Mouse (Mus musculus) erythroblast, embryonic 14.5 days (primary cell): ENCODE results near the gene Adamts2. TPM values are rescaled to one million over a fixed set of nuclear protein-coding genes. Genes with fewer than 3 reads are reported as not detected.

ENCODE experiments used
- H3K27me3 ChIP-seq: 2 replicates; pipeline ENCODE4 v1.6.1; 2012; ENCODE audit warnings: inconsistent platforms; ENCODE audit not compliant: control insufficient read depth
- H3K36me3 ChIP-seq: 2 replicates; pipeline ENCODE4 v1.6.1; 2012; ENCODE audit warnings: mild to moderate bottlenecking, inconsistent platforms; ENCODE audit not compliant: control insufficient read depth
- H3K4me1 ChIP-seq: 2 replicates; pipeline ENCODE4 v1.6.1; 2012; ENCODE audit warnings: inconsistent platforms; ENCODE audit not compliant: control insufficient read depth
- H3K4me3 ChIP-seq: replicated peaks from 2 replicates; pipeline ENCODE3; 2012; ENCODE audit warnings: moderate library complexity, mild to moderate bottlenecking, inconsistent platforms
- H3K9me3 ChIP-seq: 2 replicates; pipeline ENCODE4 v1.6.1; 2012; ENCODE audit warnings: low read length, inconsistent platforms, mixed read lengths; ENCODE audit not compliant: control insufficient read depth
- GATA1 ChIP-seq: IDR thresholded peaks from 2 replicates; pipeline ENCODE4 v1.6.1; 2012; ENCODE audit warnings: low read length, inconsistent platforms, mixed read lengths
- TAL1 ChIP-seq: IDR thresholded peaks from 3 replicates; pipeline ENCODE4 v1.6.1; 2012; ENCODE audit warnings: low read length, inconsistent platforms, mixed read lengths
- polyA plus RNA-seq: library from polyadenylated mRNA; stranded (reverse); fragments of >175 nt; gene quantifications from 2 replicates; pipeline ENCODE4 v1.2.3, GENCODE M21; 2012

Gene Adamts2
- polyA plus RNA-seq, 1 experiment, result not detected

- Histone ChIP-seq H3K36me3 (no peaks in the 10 kb centered on the region), H3K9me3 (no peaks in the 10 kb centered on the region), H3K4me1 (no peaks in the 10 kb centered on the region), H3K27me3 (no peaks in the 10 kb centered on the region), H3K4me3 (no peak overlapping the region)
- TF ChIP-seq TAL1 (no peak), GATA1 (no peak)
Observed at GRCm38 (mm10) chr11:50591053-50591452, 10.8 kb upstream of the Adamts2 start.

- H3K36me3 ChIP-seq, result no peaks in the 10 kb centered on the region
- TF ChIP-seq GATA1, result no peak
- TF ChIP-seq TAL1, result no peak
- H3K27me3 ChIP-seq, result no peaks in the 10 kb centered on the region
- no peaks in the 10 kb centered on the region for H3K4me1 ChIP-seq
- H3K9me3 ChIP-seq, result no peaks in the 10 kb centered on the region
- H3K4me3 ChIP-seq, result no peak overlapping the region
Observed at GRCm38 (mm10) chr11:50592892-50593553, 8.9 kb upstream of the Adamts2 start.

DNA sequence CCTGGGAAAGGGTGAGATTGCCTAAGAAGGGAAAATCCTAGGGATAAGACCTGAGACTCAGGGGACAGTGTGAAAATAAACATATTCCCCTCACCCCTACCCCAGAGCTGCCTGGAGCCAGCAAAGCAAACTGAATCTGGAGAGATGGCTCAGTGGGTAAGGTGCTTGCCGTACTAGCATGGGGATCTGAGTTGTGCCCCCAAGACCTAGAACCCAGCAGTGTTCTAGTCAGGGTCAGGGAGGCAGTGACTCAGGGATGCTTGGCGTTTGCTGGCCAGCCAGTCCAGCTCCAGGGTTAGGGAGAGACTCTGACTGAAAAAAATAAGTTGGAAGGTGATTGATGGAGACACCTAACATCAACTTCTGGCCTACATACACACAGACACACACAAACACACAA, 5.3 kb upstream of the Adamts2 start:
- H3K36me3 ChIP-seq, result no peaks in the 10 kb centered on the region
- no peaks in the 10 kb centered on the region for H3K4me1 ChIP-seq
- peaks cover 28% of the 10 kb centered on the region for H3K27me3 ChIP-seq
- H3K4me3 ChIP-seq, result no peak overlapping the region
- TF ChIP-seq TAL1 (no peak), GATA1 (no peak)
- H3K9me3 ChIP-seq, result no peaks in the 10 kb centered on the region

DNA sequence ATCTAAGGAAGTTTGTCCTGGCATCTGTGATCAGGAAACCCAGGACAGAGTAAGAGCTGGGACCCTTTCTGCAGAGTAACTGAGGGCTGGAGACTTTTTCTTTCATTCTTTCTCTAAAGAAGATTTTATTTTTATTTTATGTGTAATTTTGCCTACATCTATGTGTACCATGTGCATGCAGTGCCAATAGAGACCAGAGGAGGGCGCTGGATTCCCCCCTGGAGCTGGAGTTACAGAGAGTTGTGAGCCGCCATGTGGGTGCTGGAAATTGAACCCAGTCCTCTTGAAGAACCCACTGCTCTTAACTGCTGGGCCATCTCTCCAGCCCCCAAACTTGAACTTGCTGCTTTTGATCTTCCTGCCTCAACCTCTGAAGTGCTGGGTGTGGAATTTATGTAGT, 2.7 kb upstream of the Adamts2 start:
- Histone ChIP-seq H3K4me1 (no peaks in the 10 kb centered on the region), H3K9me3 (no peaks in the 10 kb centered on the region), H3K4me3 (no peak overlapping the region), H3K36me3 (no peaks in the 10 kb centered on the region), H3K27me3 (peaks cover 54% of the 10 kb centered on the region)
- no peak for TF ChIP-seq TAL1
- TF ChIP-seq GATA1, result no peak

GRCm38 (mm10) chr11:50602356-50603081, 635 bp downstream of the Adamts2 start:
- TF ChIP-seq GATA1 (no peak), TAL1 (no peak)
- Histone ChIP-seq H3K4me3 (no peak overlapping the region), H3K27me3 (peaks cover 65% of the 10 kb centered on the region), H3K9me3 (no peaks in the 10 kb centered on the region), H3K4me1 (no peaks in the 10 kb centered on the region), H3K36me3 (no peaks in the 10 kb centered on the region)

- TF ChIP-seq TAL1 (no peak), GATA1 (no peak)
- no peaks in the 10 kb centered on the region for H3K4me1 ChIP-seq
- peaks cover 65% of the 10 kb centered on the region for H3K27me3 ChIP-seq
- no peaks in the 10 kb centered on the region for H3K9me3 ChIP-seq
- no peak overlapping the region for H3K4me3 ChIP-seq
- no peaks in the 10 kb centered on the region for H3K36me3 ChIP-seq
Observed at GRCm38 (mm10) chr11:50603082-50603910, 1.4 kb downstream of the Adamts2 start.

GRCm38 (mm10) chr11:50604371-50604770, 2.5 kb downstream of the Adamts2 start:
- TF ChIP-seq GATA1 (no peak), TAL1 (no peak)
- no peaks in the 10 kb centered on the region for H3K36me3 ChIP-seq
- H3K4me3 ChIP-seq, result no peak overlapping the region
- no peaks in the 10 kb centered on the region for H3K4me1 ChIP-seq
- H3K9me3 ChIP-seq, result no peaks in the 10 kb centered on the region
- H3K27me3 ChIP-seq, result peaks cover 59% of the 10 kb centered on the region

GRCm38 (mm10) chr11:50611181-50611580, 9.3 kb downstream of the Adamts2 start:
- no peak for TF ChIP-seq GATA1
- no peak for TF ChIP-seq TAL1
- Histone ChIP-seq H3K9me3 (no peaks in the 10 kb centered on the region), H3K4me3 (no peak overlapping the region), H3K4me1 (no peaks in the 10 kb centered on the region), H3K36me3 (no peaks in the 10 kb centered on the region), H3K27me3 (no peaks in the 10 kb centered on the region)

DNA sequence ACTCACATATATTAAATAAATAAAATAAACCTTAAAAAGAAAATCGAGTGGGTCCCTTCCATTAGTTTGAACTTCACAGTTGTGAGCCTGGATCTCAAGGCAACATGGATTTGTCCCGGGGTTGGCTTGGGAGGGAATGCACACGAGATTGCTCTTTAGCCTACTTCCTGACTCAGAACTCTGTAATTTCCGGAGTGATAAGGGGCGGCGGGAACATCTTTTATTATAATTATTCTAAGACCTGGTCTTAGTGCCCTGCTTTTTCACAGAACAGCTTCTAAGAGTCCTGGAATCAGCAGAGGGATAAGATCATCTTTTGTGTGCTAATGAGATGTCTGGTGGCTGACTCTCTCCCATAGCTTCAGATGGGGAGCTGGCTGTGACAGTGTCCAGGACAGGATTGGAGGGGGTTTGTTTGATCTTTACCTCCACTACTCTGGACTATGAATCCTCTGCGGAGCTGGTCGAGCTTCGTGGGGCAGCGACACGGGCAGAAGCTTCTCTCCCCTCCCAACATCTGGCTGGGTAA, 15.2 kb downstream of the Adamts2 start:
- TF ChIP-seq TAL1 (no peak), GATA1 (no peak)
- no peaks in the 10 kb centered on the region for H3K27me3 ChIP-seq
- H3K9me3 ChIP-seq, result no peaks in the 10 kb centered on the region
- H3K4me1 ChIP-seq, result no peaks in the 10 kb centered on the region
- H3K36me3 ChIP-seq, result no peaks in the 10 kb centered on the region
- no peak overlapping the region for H3K4me3 ChIP-seq
